Mouse (Mus musculus) bone marrow macrophage, adult 2 months (primary cell): ENCODE data around the gene Taf3.

Source experiments
- CTCF ChIP-seq: IDR thresholded peaks from 2 replicates; pipeline ENCODE4 v1.5.1; 2012; ENCODE audit warnings: low read depth, mild to moderate bottlenecking, low read length, moderate library complexity
- POLR2A ChIP-seq: IDR thresholded peaks from 2 replicates; pipeline ENCODE4 v1.6.1; 2012; ENCODE audit warnings: mild to moderate bottlenecking, low read depth, low read length, borderline replicate concordance

- TF ChIP-seq POLR2A (no peak), CTCF (no peak)
These were observed 23.4 kb upstream of the Taf3 start for GRCm38 (mm10) chr2:10071751-10072150.
